Comparison of ENCODE assay signal across 24 mouse cellular contexts in genomic region chr4:43503041-43503440, GRCm38 (mm10). TPM values are rescaled to one million over a fixed set of nuclear protein-coding genes. Genes with fewer than 3 reads are reported as not detected.
"Had no signal": no experiment of that assay in that cellular context is flagged by ENCODE, and none has a peak within 500 bp of the region (broad histone marks: within the 10 kb centered on the region; RNA-seq: fewer than 3 reads in every experiment).

No protein-coding gene starts in this region.

- H3K4me2 ChIP-seq: limb, embryonic 13.5 days; liver, embryonic 13.5 days; lung, embryonic 14.5 days; midbrain, embryonic 12.5 days; midbrain, embryonic 15.5 days; neural tube, embryonic 12.5 days; neural tube, embryonic 15.5 days; stomach, embryonic 15.5 days had no signal

- H3K9ac ChIP-seq: limb, embryonic 13.5 days; liver, embryonic 13.5 days; lung, embryonic 14.5 days; midbrain, embryonic 12.5 days; midbrain, embryonic 15.5 days; neural tube, embryonic 12.5 days; neural tube, embryonic 15.5 days; stomach, embryonic 15.5 days had no signal

- ATAC-seq: hindbrain, embryonic 16.5 days; lung, postnatal 0 days; midbrain, embryonic 15.5 days had no signal

- H3K36me3 ChIP-seq: limb, embryonic 10.5 days; limb, embryonic 13.5 days; liver, embryonic 13.5 days; midbrain, embryonic 12.5 days; midbrain, embryonic 15.5 days; neural tube, embryonic 12.5 days; neural tube, embryonic 15.5 days; stomach, embryonic 15.5 days had no signal

- H3K27me3 ChIP-seq: stomach, embryonic 15.5 days had no signal

- DNase-seq: layer of hippocampus, adult 9-11 months; liver; liver, embryonic 13.5 days; lung, embryonic 14.5 days; right cerebral cortex, adult 18-20 months; right cerebral cortex, postnatal 14 days; right cerebral cortex, postnatal 4 days; spleen, adult 18-20 months; thymus, postnatal 25 days had no signal

- H3K9me3 ChIP-seq: limb, embryonic 10.5 days; limb, embryonic 13.5 days; liver, embryonic 13.5 days; midbrain, embryonic 12.5 days; midbrain, embryonic 15.5 days; neural tube, embryonic 12.5 days; neural tube, embryonic 15.5 days; stomach, embryonic 15.5 days had no signal

- H3K27ac ChIP-seq: kidney, postnatal 0 days; limb, embryonic 10.5 days; limb, embryonic 13.5 days; liver, embryonic 13.5 days; macrophage; midbrain, embryonic 12.5 days; midbrain, embryonic 15.5 days; neural tube, embryonic 12.5 days; neural tube, embryonic 15.5 days; stomach, embryonic 15.5 days had no signal

- H3K4me3 ChIP-seq: limb, embryonic 10.5 days; limb, embryonic 13.5 days; liver, embryonic 13.5 days; midbrain, embryonic 12.5 days; midbrain, embryonic 15.5 days; neural tube, embryonic 12.5 days; neural tube, embryonic 15.5 days; stomach, embryonic 15.5 days had no signal

RNA-seq across cellular contexts. Expression of gene Arhgef39, which starts 3.5 kb away (rescaled TPM):
- total RNA-seq: layer of hippocampus, adult 18-20 months had no signal

RNA-seq across cellular contexts. Expression of gene Car9, which starts 3.7 kb away (rescaled TPM):
- total RNA-seq: layer of hippocampus, adult 18-20 months had no signal

RNA-seq across cellular contexts. Expression of gene Sit1, which starts 19.5 kb away (rescaled TPM):
- total RNA-seq: layer of hippocampus, adult 18-20 months; layer of hippocampus, postnatal 25 days; left cerebral cortex, adult 18-20 months; left cerebral cortex, postnatal 25 days had no signal
- polyA plus RNA-seq: hindbrain, embryonic 16.5 days; kidney, postnatal 0 days; limb, embryonic 10.5 days; limb, embryonic 13.5 days; liver, embryonic 13.5 days; lung, embryonic 14.5 days; lung, postnatal 0 days; macrophage; midbrain, embryonic 12.5 days; midbrain, embryonic 15.5 days; neural tube, embryonic 12.5 days; neural tube, embryonic 15.5 days; stomach, embryonic 15.5 days had no signal
